Comparison of ENCODE assay signal across 8 mouse cellular contexts in genomic region chr17:26662978-26663683, GRCm38 (mm10). TPM values are rescaled to one million over a fixed set of nuclear protein-coding genes. Genes with fewer than 3 reads are reported as not detected.
A peak's percentile ranks its signal among the peaks of the same experiment; 100 is the strongest.
DNase-seq lines count a peak whose midpoint lies in the region; ATAC-seq lines count a peak whose summit lies in the region.

Gene Atp6v0e, plus strand, starts transcription at chr17:26663231.

- no peaks in the 10 kb centered on the region for H3K27me3 ChIP-seq in forebrain, embryonic 11.5 days (ENCODE audit: control insufficient read depth, insufficient read depth, low read length)
- no peaks in the 10 kb centered on the region for H3K27me3 ChIP-seq in heart, embryonic 16.5 days (ENCODE audit: control insufficient read depth, insufficient read depth, low read length)
- peaks cover 14% of the 10 kb centered on the region for H3K27me3 ChIP-seq in liver, embryonic 15.5 days
- no peaks in the 10 kb centered on the region for H3K27me3 ChIP-seq in neural tube, embryonic 12.5 days (replicated peaks)

- H3K36me3 ChIP-seq in forebrain, embryonic 11.5 days (ENCODE audit: control insufficient read depth, insufficient read depth, low read length): no peaks in the 10 kb centered on the region
- no peaks in the 10 kb centered on the region for H3K36me3 ChIP-seq in heart, embryonic 16.5 days (ENCODE audit: control insufficient read depth, insufficient read depth)
- no peaks in the 10 kb centered on the region for H3K36me3 ChIP-seq in liver, embryonic 15.5 days (replicated peaks)
- H3K36me3 ChIP-seq in neural tube, embryonic 12.5 days: no peaks in the 10 kb centered on the region

- H3K9ac ChIP-seq in forebrain, embryonic 11.5 days (ENCODE audit: low read length): peak within 1 kb of the TSS; percentile 69
- peak within 1 kb of the TSS; percentile 81 for H3K9ac ChIP-seq in heart, embryonic 16.5 days (ENCODE audit: low read length)
- H3K9ac ChIP-seq in liver, embryonic 15.5 days: peak within 1 kb of the TSS; percentile 43
- peak within 1 kb of the TSS; percentile 52 for H3K9ac ChIP-seq in neural tube, embryonic 12.5 days

- no peak within 1 kb of the TSS for H3K27ac ChIP-seq in forebrain, embryonic 11.5 days (ENCODE audit: low read depth, low read length)
- peak within 1 kb of the TSS; percentile 71 for H3K27ac ChIP-seq in heart, embryonic 16.5 days (ENCODE audit: low read length)
- H3K27ac ChIP-seq in liver, embryonic 15.5 days (replicated peaks): 0 out of 2 replicates have a peak within 1 kb of the TSS, but pooled peaks have one; percentile 26
- H3K27ac ChIP-seq in neural tube, embryonic 12.5 days: no peak within 1 kb of the TSS

- H3K4me2 ChIP-seq in forebrain, embryonic 11.5 days (ENCODE audit: low read depth, low read length, severe bottlenecking): peak within 1 kb of the TSS; percentile 86
- H3K4me2 ChIP-seq in heart, embryonic 16.5 days (ENCODE audit: low read depth, low read length): peak within 1 kb of the TSS; percentile 88
- peak within 1 kb of the TSS; percentile 73 for H3K4me2 ChIP-seq in liver, embryonic 15.5 days
- H3K4me2 ChIP-seq in neural tube, embryonic 12.5 days (replicated peaks): peak within 1 kb of the TSS; percentile 79

- peak; percentile 90 to 92 for DNase-seq in CD8-positive naive resting alpha-beta T cell, adult 2 months (ENCODE audit: low read depth in 2 of 2, low spot score in 2 of 2)
- peak; percentile 98 for DNase-seq in c-Kit-positive CD71-negative TER-119-negative erythroid progenitor cells, embryonic 14.5 days (ENCODE audit: low read depth)
- peak; percentile 98 for DNase-seq in forebrain, embryonic 11.5 days (ENCODE audit: low spot score)
- peak; percentile 96 to 98 for DNase-seq in kidney, postnatal 36 days
- DNase-seq in telencephalon, adult 2 months (ENCODE audit: low read depth, low spot score): peak; percentile 98

- peak within 1 kb of the TSS; percentile 69 for H3K4me3 ChIP-seq in forebrain, embryonic 11.5 days (ENCODE audit: low read depth, low read length)
- H3K4me3 ChIP-seq in heart, embryonic 16.5 days (ENCODE audit: low read length): peak within 1 kb of the TSS; percentile 86
- H3K4me3 ChIP-seq in liver, embryonic 15.5 days (replicated peaks): peak within 1 kb of the TSS; percentile 72
- peak within 1 kb of the TSS; percentile 52 for H3K4me3 ChIP-seq in neural tube, embryonic 12.5 days

- 3% methylated on average over 28 of the region's 28 CpGs for WGBS in forebrain, embryonic 11.5 days
- WGBS in heart, embryonic 16.5 days: 1% methylated on average over 28 of the region's 28 CpGs
- 2% methylated on average over 28 of the region's 28 CpGs for WGBS in liver, embryonic 15.5 days (ENCODE audit: insufficient replicate concordance)
- WGBS in neural tube, embryonic 12.5 days: 4% methylated on average over 28 of the region's 28 CpGs

- ATAC-seq in forebrain, embryonic 11.5 days (replicated peaks; ENCODE audit: low FRiP score): peak; percentile 83
- peak; percentile 75 for ATAC-seq in heart, embryonic 16.5 days (replicated peaks; ENCODE audit: extremely low read depth, insufficient read depth, low FRiP score)
- ATAC-seq in liver, embryonic 15.5 days (ENCODE audit: insufficient read depth): peak; percentile 71
- peak; percentile 83; the same call in 1 of the 2 replicates for ATAC-seq in neural tube, embryonic 12.5 days (ENCODE audit: low FRiP score, low read depth)

- H3K4me1 ChIP-seq in forebrain, embryonic 11.5 days (replicated peaks; ENCODE audit: control insufficient read depth, insufficient read depth, low read length): 0 out of 2 replicates have a peak, but pooled peaks cover 3% of the 10 kb centered on the region
- peaks cover 26% of the 10 kb centered on the region for H3K4me1 ChIP-seq in heart, embryonic 16.5 days (ENCODE audit: control insufficient read depth, insufficient read depth, low read length)
- peaks cover 28% of the 10 kb centered on the region for H3K4me1 ChIP-seq in liver, embryonic 15.5 days (replicated peaks)
- H3K4me1 ChIP-seq in neural tube, embryonic 12.5 days: peaks cover 21% of the 10 kb centered on the region

- H3K9me3 ChIP-seq in forebrain, embryonic 11.5 days (ENCODE audit: control insufficient read depth, low read length): no peaks in the 10 kb centered on the region
- no peaks in the 10 kb centered on the region for H3K9me3 ChIP-seq in heart, embryonic 16.5 days (replicated peaks; ENCODE audit: control insufficient read depth, low read length)
- no peaks in the 10 kb centered on the region for H3K9me3 ChIP-seq in liver, embryonic 15.5 days (replicated peaks)
- H3K9me3 ChIP-seq in neural tube, embryonic 12.5 days: no peaks in the 10 kb centered on the region

RNA-seq across cellular contexts. Expression of gene Atp6v0e, which starts in this region (rescaled TPM):
- 87.3 and 94.7 TPM in 2 replicates for polyA plus RNA-seq in forebrain, embryonic 11.5 days (2014; fragmentation: Nextera tagmentation; extraction: Ambion mirVana)
- 216 and 249 TPM in 2 replicates for polyA plus RNA-seq in heart, embryonic 16.5 days (2015; fragmentation: Nextera tagmentation; extraction: Ambion mirVana)
- 141 and 154 TPM in 2 replicates for polyA plus RNA-seq in liver, embryonic 15.5 days (2015; fragmentation: Nextera tagmentation; extraction: Ambion mirVana)
- polyA plus RNA-seq in neural tube, embryonic 12.5 days (2016; fragmentation: Nextera tagmentation; extraction: Ambion mirVana): 109 and 112 TPM in 2 replicates

Comparison
In these comparisons a context has a peak if more than half of its experiments do, and no peak if none do; other contexts are left out.
1. H3K27ac ChIP-seq: peak in heart, embryonic 16.5 days (single experiment) and liver, embryonic 15.5 days (single experiment); none in forebrain, embryonic 11.5 days (single experiment) and neural tube, embryonic 12.5 days (single experiment).
2. Peak in every context shown above with its lines, with median percentiles within 50 percentile points of each other: DNase-seq, ATAC-seq, H3K4me2 ChIP-seq, H3K4me3 ChIP-seq and H3K9ac ChIP-seq.